Mouse (Mus musculus): Measurements from ENCODE around the gene Zc3h12c.

The Zc3h12c gene

DNA sequence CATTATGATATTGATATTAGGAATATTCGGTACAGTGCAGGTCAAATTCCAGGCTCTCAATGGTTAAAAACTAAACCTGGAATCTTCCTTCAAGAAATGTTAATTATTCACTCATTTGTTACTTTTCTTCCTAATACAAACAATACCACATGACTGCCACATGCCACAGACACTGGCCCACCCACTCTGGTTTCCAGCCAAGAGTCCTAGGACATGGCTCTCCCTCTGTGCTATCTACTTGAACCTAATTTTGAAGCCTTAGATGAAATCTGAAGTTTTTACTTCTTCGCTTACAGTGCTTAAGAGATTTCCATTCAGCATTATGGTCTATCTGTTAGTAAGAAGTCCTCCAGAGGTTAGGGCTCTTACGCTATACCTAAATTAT lies 2.7 kb downstream of the Zc3h12c start:
- DNase-seq (ENCODE audit: low spot score in 2 of 2) = no peak

DNA sequence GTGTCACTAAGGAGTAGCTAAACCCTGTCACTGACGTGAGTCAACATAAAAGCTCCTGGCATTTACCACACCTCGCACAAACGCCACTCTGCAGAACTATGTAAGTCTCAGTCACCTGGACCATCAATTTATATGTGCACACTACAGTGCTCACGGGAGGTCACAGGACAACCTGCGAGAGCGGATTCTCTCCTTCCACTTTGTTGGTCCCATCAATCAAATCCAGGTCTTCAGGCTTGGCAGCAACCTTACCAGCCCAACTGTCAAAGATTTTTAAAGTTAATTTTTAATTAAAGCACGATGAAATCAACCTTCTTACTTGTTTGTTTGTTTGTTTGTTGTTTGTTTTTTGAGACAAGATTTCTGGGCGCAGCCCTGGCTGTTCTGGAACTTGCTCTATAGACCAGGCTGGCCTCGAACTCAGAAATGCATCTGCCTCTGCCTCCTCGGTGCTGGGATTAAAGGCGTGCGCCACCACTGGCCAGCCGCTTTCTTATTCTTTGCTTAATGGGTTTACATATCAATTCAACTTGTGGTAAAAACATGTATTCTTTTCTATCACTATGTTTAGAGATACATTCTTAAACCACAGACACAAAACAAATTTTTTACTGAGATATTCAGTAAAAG lies 3.2 kb downstream of the Zc3h12c start:
- no peak for DNase-seq (ENCODE audit: low spot score in 2 of 2)

DNA sequence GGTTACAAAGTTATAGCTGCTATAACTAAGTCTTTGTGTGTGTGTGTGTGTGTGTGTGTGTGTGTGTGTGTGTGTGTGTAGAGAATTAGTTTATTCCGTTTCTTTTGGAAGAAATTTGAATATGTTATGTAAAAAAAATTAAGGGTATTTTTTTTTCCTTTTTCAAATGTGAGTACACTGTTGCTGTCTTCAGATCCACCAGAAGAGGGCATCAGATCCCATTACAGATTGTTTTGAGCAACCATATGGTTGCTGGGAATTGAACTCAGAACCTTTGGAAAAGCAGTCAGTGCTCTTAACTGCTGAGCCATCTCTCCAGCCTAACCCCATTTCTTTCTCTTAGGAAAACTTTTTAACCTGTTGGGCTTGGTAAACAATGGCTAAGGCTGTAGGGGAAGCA lies 7.9 kb downstream of the Zc3h12c start:
- no peak for DNase-seq (ENCODE audit: low spot score in 2 of 2)

DNA sequence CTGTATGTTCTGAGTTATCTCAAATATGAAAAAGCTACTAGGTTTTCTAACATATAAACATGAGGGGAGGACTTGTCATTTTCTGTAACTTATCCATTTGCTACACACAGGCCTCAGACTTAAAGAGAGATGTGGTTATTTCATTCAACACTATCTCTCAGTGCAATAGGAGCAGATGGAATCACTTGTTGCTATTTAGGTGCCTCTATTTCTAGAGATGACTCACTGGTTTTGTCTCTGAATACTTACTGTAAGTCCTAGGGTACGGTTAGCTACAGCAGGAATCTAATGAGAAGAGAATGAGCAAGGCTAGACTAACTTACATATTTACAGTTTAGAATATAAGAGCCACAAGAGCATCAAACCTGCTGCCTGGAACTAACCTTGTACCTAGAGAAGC lies 9.8 kb downstream of the Zc3h12c start:
- DNase-seq (ENCODE audit: low spot score in 2 of 2) = no peak

DNA sequence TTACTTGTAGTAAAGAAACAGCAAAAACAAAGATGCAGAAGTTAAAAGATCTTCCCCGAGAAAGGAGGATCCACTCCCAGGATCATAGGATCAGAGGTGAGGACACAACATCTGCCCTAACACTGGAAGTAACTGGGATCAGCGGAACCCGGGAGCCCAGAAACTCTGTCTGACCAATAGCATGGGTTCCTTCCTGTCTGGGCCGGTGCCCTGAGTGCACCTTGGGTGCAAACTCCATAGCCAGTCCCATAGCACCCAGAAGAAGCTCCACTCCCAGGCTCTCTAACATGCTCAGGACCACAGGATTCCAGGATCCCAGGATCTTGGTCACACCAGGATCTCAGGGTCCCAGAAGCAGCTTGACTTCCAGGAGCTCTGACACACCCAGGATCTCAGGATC lies 13.0 kb downstream of the Zc3h12c start:
- DNase-seq (ENCODE audit: low spot score in 2 of 2) = no peak

DNA sequence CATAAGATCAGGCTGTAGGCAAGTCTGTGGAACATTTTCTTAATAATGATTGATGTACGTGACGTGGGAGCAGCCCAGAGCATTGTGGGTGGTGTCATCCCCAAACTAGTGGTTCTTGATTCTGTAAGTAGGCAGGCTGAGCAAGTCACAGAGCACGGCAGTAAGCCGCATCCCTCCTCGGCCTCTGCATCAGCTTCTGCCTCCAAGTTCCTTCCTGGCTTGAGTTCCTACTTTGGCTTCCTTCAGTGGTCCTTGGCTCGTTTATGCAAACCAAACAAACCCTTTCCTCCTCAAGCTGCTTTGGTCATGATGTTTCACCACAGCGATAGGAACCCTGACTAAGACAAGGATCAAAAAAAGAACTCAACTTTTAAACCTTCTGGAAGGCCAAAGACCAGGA lies 14.1 kb downstream of the Zc3h12c start:
- no peak for DNase-seq (ENCODE audit: low spot score in 2 of 2)

DNA sequence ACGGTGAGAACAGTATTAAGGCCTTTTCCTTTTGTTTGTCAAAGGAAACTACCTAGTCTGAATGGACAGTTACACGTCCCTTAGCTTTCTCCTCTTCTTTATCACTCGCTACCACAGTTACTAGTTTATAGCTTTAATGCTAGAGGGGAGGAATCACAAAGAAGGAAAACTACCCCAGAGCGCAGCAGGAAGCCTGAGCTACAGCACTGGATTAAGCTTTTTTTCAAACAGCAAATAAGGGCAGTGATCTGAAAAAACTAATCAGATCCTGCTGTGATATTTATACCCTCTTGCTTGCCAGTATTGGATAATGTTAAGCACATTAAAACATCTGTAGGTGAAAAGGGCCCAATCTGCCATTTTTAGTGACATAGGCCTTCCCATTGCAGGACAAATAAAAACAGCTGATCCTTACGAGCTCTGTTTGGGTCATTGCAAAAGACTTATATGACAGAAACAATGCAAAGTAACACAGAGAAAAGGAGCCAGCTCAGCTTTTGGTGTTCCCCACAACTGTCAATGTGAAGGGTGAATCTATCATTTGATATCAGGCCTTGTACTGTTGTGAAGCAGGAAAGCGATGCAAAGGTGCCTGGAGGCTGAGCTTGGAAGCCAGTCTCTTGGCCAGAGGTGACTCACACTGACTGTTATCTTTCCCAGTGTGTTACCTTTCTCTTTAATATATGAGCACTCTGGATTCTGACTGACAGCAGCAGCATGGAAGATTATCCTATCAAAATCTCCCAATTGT lies 16.1 kb downstream of the Zc3h12c start:
- DNase-seq (ENCODE audit: low spot score in 2 of 2) = no peak

DNA sequence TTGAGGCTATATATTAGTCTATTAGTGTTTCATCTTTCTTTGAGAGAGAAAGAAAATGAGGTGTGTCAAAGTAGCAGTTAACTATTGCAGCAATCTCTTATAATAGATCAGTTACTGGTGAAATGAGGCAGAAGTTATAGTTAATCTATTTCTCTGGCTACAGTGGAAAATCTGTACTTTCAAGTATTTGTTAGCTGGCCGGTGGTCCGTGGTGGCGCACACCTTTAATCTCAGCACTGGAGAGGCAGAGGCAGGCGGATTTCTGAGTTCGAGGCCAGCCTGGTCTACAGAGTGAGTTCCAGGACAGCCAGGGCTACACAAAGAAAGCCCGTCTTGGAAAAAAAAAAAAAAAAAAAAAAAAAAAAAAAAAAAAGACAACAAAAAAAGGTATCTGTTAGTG lies 18.6 kb downstream of the Zc3h12c start:
- no peak for DNase-seq (ENCODE audit: low spot score in 2 of 2)

DNA sequence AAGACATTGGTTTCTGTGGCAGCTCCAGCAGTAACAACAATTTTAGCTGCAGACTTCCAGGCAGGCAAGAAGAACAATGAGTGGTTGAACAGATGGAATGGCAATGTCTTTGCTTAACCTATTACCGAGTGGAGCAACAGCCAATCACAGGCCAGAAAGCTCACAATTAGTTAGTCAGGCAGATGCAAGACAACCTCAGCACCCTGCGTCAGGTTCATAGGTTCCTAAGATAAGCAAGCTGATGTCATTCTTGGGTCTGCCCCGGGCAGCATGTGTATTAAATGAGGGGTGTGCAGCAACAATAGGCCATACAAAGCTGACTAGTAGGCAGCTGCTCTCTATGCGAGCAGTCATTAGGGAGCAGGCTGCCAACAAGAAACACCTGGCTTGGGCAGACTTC lies 19.1 kb downstream of the Zc3h12c start:
- DNase-seq (ENCODE audit: low spot score in 2 of 2) = no peak

DNA sequence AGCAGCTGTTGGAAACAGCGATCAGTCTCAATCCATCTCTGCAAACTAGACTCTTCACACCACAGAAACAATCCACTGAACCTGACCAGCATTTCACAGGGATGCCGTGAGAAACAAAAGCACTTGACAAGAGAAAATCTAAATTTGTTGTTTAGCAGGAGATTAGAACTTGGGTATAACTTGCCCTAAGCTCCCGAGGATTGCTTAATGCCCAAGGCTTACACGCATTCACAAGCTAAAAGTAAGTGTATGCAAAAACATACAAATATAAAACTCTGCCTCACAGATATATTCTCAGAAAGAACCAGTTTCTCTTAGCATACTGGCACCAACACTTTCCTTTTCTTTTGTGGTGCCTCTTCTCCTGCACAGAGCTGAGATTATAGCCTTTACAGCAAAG lies 19.5 kb downstream of the Zc3h12c start:
- no peak for DNase-seq (ENCODE audit: low spot score in 2 of 2)

DNA sequence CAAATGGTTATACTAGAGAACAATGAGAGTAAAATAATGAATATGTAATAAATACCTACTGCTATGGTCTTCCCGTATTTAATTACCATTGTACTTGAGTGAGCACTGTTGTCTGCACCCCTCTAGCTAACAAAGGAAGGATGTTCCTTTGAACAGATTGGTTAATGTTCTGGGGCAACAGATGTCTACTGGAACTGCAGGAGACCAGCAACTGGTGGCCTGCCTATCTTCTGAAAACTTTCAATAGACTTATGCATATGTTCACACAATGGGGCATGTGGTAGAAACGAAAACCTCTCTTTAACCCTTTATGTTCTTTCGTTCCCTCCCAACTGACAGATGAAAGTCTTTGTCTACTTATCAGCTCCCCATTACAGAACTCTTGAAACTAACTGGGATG lies 20.1 kb downstream of the Zc3h12c start:
- no peak for DNase-seq (ENCODE audit: low spot score in 2 of 2)

DNA sequence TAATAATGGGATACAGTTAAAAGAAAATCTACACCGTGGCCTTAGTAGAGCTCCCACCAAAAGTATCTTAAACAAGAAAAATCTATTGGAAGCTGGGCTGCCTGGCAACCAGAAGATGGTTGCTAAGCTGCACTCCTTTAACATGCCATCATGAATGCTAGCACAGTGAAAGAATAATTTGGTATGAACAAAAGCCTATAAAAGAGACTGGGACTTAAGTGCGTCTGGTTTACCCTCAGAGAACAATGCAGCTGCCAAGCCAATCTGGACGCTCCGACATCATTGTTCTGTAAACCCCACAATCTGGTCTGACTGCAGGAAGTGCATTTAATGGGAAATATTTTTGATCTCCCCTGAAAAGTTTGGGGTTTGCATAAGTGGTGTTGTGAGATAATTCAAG lies 22.1 kb downstream of the Zc3h12c start:
- no peak for DNase-seq (ENCODE audit: low spot score in 2 of 2)

DNA sequence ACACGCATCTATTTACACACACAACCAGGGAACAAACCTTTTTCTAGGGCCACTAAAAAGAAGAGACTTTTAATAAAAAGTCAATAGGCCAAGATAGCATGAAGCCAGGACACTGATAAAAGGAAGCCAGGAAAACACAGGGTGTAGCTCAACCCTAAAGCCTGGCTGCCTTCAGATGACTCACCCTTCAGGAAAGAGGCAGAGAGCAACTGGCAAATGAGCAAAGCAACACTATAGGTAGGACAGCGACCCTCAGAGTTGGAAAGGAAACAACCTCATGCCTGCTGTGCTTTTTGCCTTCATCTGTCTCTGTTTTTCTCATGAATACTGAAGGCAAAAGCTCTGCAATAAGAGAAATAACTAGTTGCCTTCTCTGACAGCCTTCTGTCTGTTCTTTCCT lies 35.6 kb downstream of the Zc3h12c start:
- DNase-seq (ENCODE audit: low spot score in 2 of 2) = no peak

DNA sequence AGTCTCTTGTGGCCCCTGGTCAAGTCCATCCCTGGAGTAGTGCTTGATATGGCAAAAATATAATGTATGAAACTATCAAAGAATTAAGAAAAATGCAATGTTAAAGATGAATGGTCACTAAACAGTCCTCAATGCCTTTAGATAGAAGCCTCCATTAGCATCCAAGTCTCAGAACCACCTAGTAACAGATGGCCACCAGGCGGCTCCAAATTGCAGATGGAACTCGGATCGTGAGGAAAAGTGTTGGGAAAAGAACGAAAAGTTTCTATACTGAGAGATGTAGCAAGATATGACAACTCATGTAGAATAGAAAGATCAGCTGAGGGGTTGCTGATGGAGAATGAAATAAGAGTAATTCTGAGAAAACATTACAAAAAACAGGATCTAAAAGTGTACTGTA lies 38.0 kb downstream of the Zc3h12c start:
- DNase-seq (ENCODE audit: low spot score in 2 of 2) = no peak

DNA sequence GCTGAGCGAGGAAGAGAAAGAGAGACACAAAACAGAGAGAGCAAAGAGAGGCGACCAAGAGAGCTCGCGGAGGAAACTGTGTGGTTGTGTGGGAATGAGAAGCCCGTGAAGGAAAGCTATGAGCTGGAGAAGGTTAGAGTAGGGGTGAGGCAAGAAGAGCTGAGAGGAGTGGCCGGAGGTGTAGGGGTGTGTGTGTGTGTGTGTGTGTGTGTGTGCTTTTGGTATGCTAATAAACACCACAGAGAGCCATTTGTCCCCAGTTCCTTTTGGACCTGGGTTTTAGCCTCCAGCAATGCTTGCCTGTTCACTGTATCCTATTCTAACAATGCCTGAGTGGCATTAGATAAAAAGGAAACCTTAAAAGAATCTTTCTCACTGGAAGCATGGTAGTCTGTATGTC lies 43.1 kb downstream of the Zc3h12c start:
- no peak for DNase-seq (ENCODE audit: low spot score in 2 of 2)

DNA sequence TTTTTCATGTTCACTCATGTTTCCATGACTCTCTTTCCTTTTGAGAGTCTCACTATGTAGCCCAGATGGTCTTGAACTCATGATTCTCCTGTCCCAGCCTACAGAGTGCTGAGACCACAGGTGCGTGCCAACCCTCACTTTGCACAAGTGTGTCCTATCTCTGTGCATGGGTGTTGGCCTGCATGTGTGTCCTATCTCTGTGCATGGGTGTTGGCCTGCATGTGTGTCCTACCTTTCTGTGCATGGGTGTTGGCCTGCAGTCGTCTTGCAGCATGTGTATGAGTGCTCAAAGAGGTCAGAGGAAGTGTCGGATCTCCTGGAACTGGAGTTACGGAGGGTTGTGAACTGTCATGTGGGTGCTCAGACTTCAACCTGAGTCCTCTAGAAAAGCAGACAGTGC lies 49.2 kb downstream of the Zc3h12c start:
- DNase-seq (ENCODE audit: low spot score in 2 of 2) = no peak

DNA sequence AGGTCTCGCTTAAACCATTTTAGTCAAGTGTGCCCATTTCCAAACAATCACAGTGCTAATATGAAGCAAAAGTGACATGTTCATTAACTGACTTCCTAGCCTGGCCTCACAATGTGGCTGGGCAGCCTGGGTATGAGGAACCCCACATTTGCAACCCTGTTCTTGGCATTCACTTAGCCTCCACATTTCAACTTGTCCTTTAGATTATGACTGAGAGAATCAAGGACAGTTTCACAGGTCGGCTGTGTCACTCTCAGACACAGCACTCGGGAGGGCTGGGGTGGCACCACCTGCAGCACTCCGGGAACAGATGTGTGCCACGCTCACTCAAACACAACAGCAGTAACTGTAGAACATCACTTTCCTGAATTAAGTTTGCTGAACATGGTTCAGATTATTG lies 55.3 kb downstream of the Zc3h12c start:
- no peak for DNase-seq (ENCODE audit: low spot score in 2 of 2)

DNA sequence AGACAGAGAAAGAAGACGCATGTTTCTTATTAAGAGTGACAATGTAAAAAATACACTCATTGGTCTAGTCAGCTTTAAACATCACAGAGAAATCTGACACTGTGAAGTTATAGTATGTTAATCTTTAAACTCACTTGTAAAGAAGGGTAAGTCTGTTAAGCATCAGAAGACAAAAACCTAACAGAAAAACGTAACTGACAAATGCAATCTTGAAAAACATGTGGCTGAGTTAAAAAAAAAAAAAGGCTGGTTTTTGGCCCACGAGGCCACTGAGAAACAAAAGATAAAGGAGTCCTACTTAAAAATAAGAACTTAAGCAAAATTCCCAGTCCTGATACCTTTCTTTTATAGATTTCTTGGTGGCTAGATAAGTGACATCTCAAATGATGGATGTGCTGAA lies 57.6 kb downstream of the Zc3h12c start:
- DNase-seq (ENCODE audit: low spot score in 2 of 2) = no peak

DNA sequence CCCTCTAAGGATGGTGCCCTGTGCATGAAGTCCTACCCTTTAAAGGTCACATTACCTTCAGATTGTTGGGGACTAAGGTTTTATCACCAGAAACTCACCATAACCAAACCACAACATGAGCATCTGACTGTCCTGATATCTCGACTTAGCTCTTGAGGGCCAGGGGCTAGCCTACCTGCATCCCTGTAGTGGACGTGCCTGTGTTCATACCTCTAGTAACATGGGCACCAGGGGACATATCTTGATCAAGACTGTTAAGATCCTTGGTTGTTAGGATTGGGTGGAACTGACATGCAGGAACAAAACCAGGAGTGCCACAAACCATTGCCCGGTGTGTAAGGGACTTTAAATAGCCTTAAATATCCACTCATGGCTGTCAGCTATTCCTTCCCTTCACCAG lies 61.2 kb downstream of the Zc3h12c start:
- DNase-seq (ENCODE audit: low spot score in 2 of 2) = no peak

DNA sequence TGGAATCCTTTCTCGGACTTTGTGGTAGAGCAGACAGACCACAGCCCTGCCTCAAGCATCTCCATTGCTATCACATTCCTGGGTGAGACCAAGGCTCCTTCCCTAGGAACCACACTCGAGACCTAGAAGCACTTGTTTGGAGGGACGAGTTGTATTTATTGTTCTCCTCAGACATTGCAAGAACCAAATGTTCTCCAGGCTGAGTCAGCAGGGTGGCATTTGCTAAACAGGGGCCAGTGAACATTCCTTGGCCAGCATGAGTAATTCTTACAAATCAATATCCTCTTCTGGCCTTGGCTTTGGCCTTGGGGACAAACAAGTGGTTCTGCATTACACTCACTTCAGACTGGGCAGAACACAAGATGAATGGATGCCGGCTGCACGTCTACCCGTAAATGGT lies 62.9 kb downstream of the Zc3h12c start:
- DNase-seq (ENCODE audit: low spot score in 2 of 2) = no peak

DNA sequence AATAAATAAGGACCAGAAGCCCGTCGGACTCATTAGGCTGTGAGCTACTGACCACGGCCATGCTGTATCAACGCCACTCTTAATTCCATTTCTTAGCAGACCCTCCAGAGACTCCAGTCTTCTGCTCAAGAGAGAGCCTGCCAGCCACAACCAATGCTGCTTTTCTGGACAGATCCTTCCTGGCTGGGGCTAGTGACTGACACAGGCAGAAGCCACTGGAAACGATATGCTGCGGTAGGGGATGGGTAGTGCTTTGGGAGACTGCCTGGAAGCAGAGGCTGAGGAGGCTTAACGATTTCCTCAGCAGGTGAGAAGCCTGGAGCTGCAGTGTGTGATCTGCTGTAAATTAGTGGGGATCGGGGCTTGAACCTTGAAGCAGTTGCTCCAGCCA lies 64.2 kb downstream of the Zc3h12c start:
- no peak for DNase-seq (ENCODE audit: low spot score in 2 of 2)

DNA sequence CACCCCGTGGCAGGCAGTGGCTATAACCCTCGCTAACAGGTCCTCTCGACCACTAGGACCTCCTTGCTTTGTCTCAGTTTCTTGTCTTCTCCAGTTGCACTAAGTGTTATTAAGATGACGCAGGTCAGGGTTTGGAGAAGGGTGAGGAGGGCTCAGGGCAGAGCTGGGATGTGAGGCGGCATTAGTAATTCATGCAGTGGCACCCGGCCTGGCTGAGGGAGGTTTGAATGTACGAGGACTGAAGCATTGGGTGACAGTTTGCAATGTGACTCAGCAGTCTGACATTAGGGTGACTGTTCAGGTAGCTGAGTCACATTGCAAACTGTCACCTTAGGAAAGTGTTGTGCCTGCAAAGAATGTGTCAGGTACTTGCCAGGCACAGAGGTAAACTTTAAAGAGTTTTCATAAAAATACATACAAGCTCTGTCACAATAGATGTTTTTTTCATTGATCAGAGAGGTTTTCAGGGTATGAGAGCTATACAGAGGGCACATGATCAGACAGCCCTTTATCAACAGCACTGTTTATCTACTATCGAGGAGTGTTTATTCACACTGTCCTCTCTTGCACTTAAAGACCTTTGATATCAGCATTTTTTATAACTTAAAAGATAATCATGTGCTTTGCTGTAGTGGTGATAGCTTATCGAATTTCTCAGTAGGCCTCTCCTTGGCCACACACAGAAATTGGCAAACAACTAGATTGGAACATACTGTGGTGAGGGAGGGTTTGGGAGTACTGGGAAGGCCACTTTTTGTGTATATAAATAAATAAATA lies 64.7 kb downstream of the Zc3h12c start:
- DNase-seq (ENCODE audit: low spot score in 2 of 2) = no peak
